Mouse (Mus musculus) spleen, adult 2 months (tissue): Measurements from ENCODE around the gene Slc12a8. TPM values are rescaled to one million over a fixed set of nuclear protein-coding genes. Genes with fewer than 3 reads are reported as not detected.

Source experiments
- DNase-seq, 2 experiments: peaks; one replicate each; pipeline versions ENCODE4 v3.0.0 to v3.0.0-alpha.2; 2012 to 2021; ENCODE audit warnings: low spot score in 2 of 2, low read depth in 1 of 2
- H3K27ac ChIP-seq: fragments of 200-500 bp; 2 replicates; pipeline ENCODE4 v1.5.1; 2012; ENCODE audit warnings: low read length, inconsistent platforms; ENCODE audit not compliant: insufficient read depth
- H3K27me3 ChIP-seq: fragments of 200-500 bp; 2 replicates; pipeline ENCODE4 v1.6.1; 2012; ENCODE audit warnings: mild to moderate bottlenecking, moderate library complexity, low read length, inconsistent platforms; ENCODE audit not compliant: control insufficient read depth, insufficient read depth
- H3K36me3 ChIP-seq: fragments of 200-500 bp; 2 replicates; pipeline ENCODE4 v1.6.1; 2012; ENCODE audit warnings: mild to moderate bottlenecking, low read length, inconsistent platforms; ENCODE audit not compliant: control insufficient read depth, insufficient read depth
- H3K4me1 ChIP-seq: fragments of 200-500 bp; 2 replicates; pipeline ENCODE4 v1.6.1; 2011; ENCODE audit warnings: inconsistent platforms; ENCODE audit not compliant: control insufficient read depth, insufficient read depth, insufficient read length
- H3K4me3 ChIP-seq: fragments of 200-500 bp; 2 replicates; pipeline ENCODE4 v1.5.1; 2011; ENCODE audit warnings: mild to moderate bottlenecking, inconsistent platforms; ENCODE audit not compliant: insufficient read depth, insufficient read length; ENCODE audit errors: extremely low read depth
- CTCF ChIP-seq: fragments of 200-500 bp; IDR thresholded peaks from 2 replicates; pipeline ENCODE4 v1.5.1; 2011; ENCODE audit warnings: mild to moderate bottlenecking, inconsistent platforms; ENCODE audit not compliant: insufficient read depth, insufficient read length, insufficient replicate concordance; ENCODE audit errors: extremely low read depth
- POLR2A ChIP-seq: fragments of 200-500 bp; IDR thresholded peaks from 2 replicates; pipeline ENCODE4 v1.6.1; 2011; ENCODE audit warnings: low read depth, low read length, inconsistent platforms
- WGBS: fragments of 180-500 bp; shearing (Covaris S2); methylation state at CpG from one replicate; pipeline ENCODE4 v1.1.7; 2018; 5-methylcytosine and 5-hydroxymethylcytosine counted together
- polyA plus RNA-seq: library from polyadenylated mRNA; depleted of rRNA; stranded (reverse); fragments of >200 nt; gene quantifications from 2 replicates; pipeline ENCODE4 v1.2.3, GENCODE M21; 2012

Gene Slc12a8
- polyA plus RNA-seq, 1 experiment, result 1.2 TPM

GRCm38 (mm10) chr16:33611291-33611690 lies 94.2 kb downstream of the Slc12a8 start:
- no peaks in the 10 kb centered on the region for H3K27me3 ChIP-seq
- no peak overlapping the region for H3K27ac ChIP-seq
- H3K4me3 ChIP-seq, result no peak overlapping the region
- H3K36me3 ChIP-seq, result no peaks in the 10 kb centered on the region
- TF ChIP-seq POLR2A, result no peak
- TF ChIP-seq CTCF, result no peak
- WGBS, result 91% methylated on average over 8 of the region's 8 CpGs
- peaks cover 10% of the 10 kb centered on the region for H3K4me1 ChIP-seq
- DNase-seq, result no peak

GRCm38 (mm10) chr16:33612056-33612770 lies 95.1 kb downstream of the Slc12a8 start:
- Histone ChIP-seq H3K4me3 (no peak overlapping the region), H3K27ac (no peak overlapping the region), H3K4me1 (peaks cover 6% of the 10 kb centered on the region), H3K27me3 (no peaks in the 10 kb centered on the region), H3K36me3 (no peaks in the 10 kb centered on the region)
- WGBS, result 86% methylated on average over 6 of the region's 6 CpGs
- no peak for TF ChIP-seq CTCF
- no peak for TF ChIP-seq POLR2A
- DNase-seq, result no peak

DNA sequence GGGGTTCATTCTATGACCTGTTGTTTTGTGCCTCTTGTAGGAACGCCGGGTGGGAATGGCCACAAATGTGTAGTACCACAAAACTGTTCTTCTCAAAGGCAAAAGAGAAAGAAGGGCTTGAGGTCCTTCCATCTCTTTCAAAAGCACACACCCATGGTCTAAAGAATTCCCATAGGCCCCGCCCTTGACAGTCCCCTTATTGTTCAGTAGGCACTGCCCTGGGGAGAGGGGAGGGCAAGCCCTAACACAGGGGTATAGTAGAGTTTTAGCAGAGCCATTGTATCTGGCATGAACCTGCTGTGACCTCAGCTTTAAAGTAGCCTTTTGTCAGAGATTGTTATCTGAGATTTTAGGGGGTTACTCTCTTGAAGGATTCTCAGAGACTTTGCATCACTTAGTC lies 98.9 kb downstream of the Slc12a8 start:
- Histone ChIP-seq H3K4me1 (no peaks in the 10 kb centered on the region), H3K27me3 (no peaks in the 10 kb centered on the region), H3K27ac (no peak overlapping the region), H3K4me3 (no peak overlapping the region), H3K36me3 (no peaks in the 10 kb centered on the region)
- TF ChIP-seq POLR2A (no peak), CTCF (no peak)
- 89% methylated on average over 3 of the region's 3 CpGs for WGBS
- DNase-seq, result no peak

DNA sequence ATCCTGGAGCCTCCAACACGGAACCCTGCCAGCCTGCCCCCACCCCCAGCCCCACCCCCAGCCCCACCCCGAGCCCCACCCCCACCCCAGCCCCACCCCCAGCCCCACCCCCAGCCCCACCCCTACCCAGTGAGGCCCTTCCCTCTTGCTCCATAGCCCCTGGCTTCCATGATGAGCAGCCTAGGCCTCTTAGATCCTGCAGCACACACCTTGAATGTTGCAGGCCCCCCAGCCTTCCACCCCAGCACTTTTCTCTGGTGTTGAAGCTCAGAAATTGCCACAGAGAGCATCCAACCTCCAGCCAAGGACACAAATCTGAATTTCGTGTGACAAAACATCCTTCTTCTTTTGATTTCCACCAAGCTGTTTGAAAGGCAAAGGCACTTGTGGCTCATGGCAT lies 104.7 kb downstream of the Slc12a8 start:
- Histone ChIP-seq H3K4me1 (no peaks in the 10 kb centered on the region), H3K27ac (no peak overlapping the region), H3K36me3 (no peaks in the 10 kb centered on the region), H3K4me3 (no peak overlapping the region), H3K27me3 (no peaks in the 10 kb centered on the region)
- no peak for TF ChIP-seq POLR2A
- TF ChIP-seq CTCF, result no peak
- DNase-seq, result no peak
- WGBS, result 58% methylated on average over 3 of the region's 3 CpGs

GRCm38 (mm10) chr16:33624586-33624985 lies 107.5 kb downstream of the Slc12a8 start:
- Histone ChIP-seq H3K4me3 (no peak overlapping the region), H3K27ac (no peak overlapping the region), H3K36me3 (no peaks in the 10 kb centered on the region), H3K4me1 (no peaks in the 10 kb centered on the region), H3K27me3 (no peaks in the 10 kb centered on the region)
- DNase-seq, result no peak
- 91% methylated on average over 9 of the region's 9 CpGs for whole genome bisulfite sequencing
- no peak for TF ChIP-seq POLR2A
- TF ChIP-seq CTCF, result no peak

- no peak for DNase-seq
- H3K36me3 ChIP-seq, result no peaks in the 10 kb centered on the region
- no peaks in the 10 kb centered on the region for H3K27me3 ChIP-seq
- H3K4me3 ChIP-seq, result no peak overlapping the region
- H3K4me1 ChIP-seq, result no peaks in the 10 kb centered on the region
- H3K27ac ChIP-seq, result no peak overlapping the region
- WGBS, result 91% methylated on average over 5 of the region's 5 CpGs
- no peak for TF ChIP-seq CTCF
- no peak for TF ChIP-seq POLR2A
Observed at GRCm38 (mm10) chr16:33629539-33629938, 112.4 kb downstream of the Slc12a8 start.

DNA sequence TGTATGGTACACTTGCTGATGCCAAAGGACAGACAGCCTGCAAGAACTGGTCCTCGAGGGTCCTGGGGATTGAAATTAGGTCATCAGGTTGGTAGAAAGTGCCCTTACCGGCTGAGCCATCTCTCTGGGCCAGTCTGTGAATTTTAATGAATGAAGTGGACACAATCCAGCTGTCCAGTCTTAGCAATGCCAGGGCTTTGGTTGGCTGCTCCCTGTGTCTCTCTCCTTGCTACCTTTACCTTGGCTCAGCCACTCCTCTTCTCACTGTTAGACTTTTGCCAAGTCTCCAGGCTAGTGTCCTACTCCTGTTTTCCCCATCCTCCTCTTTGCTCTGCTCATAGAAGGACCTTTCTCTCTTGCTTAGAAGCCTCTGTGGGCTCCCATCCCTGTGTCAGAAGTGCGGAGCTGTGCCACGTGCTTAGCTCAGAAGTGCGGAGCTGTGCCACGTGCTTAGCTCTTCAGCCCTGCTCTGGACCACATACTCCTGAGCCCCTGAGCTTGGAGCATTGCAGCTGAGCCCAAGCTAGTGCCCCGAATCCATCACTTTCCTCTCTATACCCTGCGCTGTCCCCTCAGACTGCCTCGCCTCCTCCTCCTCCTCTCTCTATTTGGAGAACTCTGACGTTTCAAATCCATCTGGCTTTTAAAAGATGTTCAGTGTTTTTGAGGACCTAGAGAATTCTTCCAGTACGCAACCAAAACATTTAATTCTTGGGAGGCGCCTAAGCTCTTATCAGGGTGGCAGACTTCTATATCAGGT lies 118.9 kb downstream of the Slc12a8 start:
- Histone ChIP-seq H3K36me3 (no peaks in the 10 kb centered on the region), H3K4me1 (no peaks in the 10 kb centered on the region), H3K27me3 (no peaks in the 10 kb centered on the region), H3K4me3 (no peak overlapping the region), H3K27ac (no peak overlapping the region)
- 90% methylated on average over 12 of the region's 12 CpGs for WGBS
- TF ChIP-seq POLR2A (no peak), CTCF (no peak)
- DNase-seq, result no peak
